Mouse (Mus musculus): Measurements from ENCODE around the gene Prkcg.

The Prkcg gene

GRCm38 (mm10) chr7:3317704-3318103, 28.7 kb downstream of the Prkcg start:
- DNase-seq (ENCODE audit: low spot score in 2 of 2) = no peak

GRCm38 (mm10) chr7:3320856-3321255, 31.9 kb downstream of the Prkcg start:
- no peak for DNase-seq (ENCODE audit: low spot score in 2 of 2)

- DNase-seq (ENCODE audit: low spot score in 2 of 2) = no peak
Observed at GRCm38 (mm10) chr7:3323826-3324225, 34.8 kb downstream of the Prkcg start.

DNA sequence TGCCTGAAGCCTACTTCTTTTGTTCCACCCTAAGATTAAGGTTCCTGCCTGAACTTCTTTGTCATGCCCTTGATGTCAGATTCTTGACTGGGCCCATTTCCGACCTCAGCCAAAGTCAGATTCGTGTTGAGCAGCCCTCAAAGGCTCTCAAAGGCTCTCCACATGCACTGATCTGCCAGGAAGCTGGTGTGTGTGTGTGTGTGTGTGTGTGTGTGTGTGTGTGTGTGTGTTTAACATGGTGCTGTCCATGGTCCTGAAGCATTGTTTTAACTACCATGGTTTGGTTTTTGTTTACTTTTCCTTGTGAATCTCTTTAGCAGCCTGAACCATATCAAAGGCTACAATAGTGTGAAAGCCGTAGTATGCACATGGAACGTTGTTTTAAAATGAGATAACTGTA, 39.0 kb downstream of the Prkcg start:
- no peak for DNase-seq (ENCODE audit: low spot score in 2 of 2)

DNA sequence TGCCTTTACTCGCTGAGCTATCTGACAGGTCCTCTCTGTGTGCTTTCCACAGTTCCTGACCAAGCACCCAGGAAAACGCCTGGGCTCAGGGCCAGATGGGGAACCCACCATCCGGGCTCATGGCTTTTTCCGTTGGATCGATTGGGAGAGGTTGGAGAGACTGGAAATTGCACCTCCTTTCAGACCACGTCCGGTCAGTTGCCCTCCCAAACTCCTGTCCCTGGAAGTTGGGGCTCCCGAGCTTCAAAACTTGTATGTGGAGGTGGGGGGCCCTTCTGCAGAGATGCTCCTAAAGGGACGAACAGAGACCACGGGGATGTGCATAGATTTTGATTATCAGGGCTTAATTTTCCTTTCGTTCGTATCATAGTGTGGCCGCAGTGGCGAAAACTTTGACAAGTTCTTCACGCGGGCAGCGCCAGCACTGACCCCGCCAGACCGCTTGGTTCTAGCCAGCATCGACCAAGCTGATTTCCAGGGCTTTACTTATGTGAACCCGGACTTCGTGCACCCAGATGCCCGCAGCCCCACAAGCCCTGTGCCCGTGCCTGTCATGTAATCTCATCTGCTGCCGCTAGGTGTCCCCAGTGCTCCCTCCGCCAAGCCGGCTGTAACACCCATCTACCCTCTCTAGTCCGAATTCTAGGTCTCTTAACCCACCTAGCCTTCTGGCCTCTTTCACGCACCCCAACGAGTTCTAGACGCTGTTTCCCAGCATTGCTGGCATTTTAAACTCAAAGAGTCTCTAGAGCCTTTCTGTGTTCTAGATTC, 41.0 kb downstream of the Prkcg start:
- peak; percentile 62 to 76 for DNase-seq (ENCODE audit: low spot score in 2 of 2)

DNA sequence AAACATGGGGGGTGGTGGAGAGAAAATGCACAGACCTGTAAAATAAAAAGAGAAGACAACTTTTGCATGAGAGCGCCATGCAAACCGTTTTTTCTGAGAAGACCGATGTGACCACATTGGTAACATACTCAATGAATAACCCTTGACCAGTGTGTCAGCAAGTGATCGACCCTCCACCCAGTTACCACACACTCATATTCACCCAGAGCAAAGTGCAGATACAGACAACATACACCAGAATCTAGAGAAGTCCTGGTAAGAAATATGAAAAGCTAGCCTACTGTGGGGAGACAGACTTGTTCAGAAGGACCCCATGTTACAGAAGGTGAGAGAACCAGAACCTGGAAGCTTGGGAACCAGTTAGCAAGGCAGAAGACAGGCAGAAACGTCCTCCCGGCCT, 42.2 kb downstream of the Prkcg start:
- no peak for DNase-seq (ENCODE audit: low spot score in 2 of 2)

DNA sequence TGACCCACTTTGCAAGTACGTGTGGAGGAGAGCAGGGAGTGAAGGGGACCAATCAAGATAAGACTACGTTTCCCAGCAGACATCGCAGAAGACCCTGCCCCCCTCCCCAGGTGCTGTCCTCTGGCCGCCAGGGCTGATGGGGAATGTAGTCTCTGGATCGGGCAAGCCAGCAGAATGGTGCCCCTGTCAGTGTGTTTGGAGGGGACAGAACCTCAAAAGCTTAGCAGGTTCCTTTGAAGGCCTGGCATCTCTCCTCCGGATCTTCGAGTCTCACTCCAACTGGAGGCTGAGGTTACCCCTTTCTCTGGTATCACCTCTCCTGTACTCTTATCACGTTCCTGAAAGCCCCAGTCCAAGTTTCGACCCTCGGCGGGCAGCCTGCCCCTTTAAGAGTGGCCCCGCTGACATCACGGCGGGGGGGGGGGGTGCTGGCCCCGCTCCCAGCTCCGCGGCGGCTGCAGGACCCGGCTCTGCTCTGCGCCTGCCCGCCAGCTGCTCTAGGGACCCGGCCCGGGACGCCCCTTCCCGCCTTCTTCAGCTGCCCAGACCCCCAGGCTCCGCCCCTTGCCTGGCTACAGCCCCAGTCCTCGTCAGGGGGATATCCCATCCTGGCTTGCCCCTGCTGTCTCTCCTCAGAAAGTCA, 42.7 kb downstream of the Prkcg start:
- peak in 1 of 2 experiments; percentile 24 for DNase-seq (ENCODE audit: low spot score in 2 of 2)

- DNase-seq (ENCODE audit: low spot score in 2 of 2) = no peak
Observed at GRCm38 (mm10) chr7:3332224-3332615, 43.2 kb downstream of the Prkcg start.

DNA sequence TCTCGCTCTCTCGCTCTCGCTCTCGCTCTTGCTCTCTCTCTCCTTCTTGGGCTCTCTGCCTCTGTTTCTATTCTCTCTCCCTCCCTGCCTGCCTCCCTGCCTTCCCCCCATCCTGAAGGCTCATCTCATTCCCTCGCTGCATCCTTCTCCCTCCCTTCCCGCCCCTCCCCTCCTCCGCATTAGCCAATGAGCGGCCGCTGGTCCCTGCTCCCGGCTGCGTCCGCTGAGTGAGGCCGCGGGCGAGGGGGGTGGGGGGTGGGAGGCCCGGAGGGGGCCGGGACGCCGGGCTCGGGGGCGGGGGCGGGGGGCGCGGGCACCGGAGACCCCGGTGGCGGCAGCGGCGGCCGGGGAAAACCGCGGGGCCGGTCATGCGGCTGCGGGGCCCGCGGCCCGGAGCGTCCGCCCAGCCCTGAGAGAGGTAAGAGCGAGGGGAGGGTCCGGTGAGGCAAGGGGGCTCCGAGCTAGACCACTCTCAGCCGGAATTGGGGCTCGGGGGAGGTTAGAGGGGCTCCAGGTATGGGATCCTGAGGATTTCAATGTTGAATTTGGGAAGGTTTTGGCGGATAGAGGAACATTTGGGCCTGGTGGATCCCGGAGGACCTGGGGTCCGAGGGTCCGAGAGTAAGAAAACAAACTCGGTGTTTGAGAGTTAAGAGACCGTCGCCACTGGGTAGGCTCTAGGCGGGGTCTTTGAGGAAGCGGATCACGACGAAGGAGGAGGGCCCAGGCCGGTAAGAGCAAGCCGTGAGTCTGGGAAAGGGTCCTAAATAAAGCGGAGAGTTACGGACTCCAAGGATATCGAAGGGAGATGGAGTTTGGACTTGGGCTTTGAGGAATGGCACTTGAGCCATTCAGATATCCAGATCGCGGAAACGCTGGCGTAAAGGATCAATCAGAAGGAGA, 43.9 kb downstream of the Prkcg start, which contains the start of gene Cacng7:
Gene Cacng7, plus strand, starts transcription at position 337 of the 903 bp plus-strand sequence.
- DNase-seq (ENCODE audit: low spot score in 2 of 2) = no peak

DNA sequence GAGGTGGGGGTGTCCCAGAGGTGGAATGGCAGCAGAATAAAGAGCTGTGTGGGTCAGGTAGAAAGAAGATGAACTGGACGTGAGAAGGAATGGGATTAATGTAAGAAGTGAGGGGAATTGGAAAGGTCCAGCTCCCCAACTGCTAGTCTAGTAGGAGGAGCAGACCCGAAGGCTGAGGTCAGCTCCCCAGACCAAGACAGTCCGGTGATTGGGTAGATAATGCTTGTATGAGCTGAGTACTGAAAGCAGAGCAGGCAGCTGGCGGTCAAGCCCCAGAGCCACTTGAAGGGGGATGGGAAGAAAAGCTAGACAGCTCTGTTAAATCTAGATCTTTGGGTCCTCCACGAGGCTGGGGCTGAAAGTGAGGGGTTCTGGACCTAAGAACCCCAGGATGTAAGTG, 44.6 kb downstream of the Prkcg start:
- DNase-seq (ENCODE audit: low spot score in 2 of 2) = no peak

- no peak for DNase-seq (ENCODE audit: low spot score in 2 of 2)
Observed at GRCm38 (mm10) chr7:3336412-3336811, 47.4 kb downstream of the Prkcg start.

GRCm38 (mm10) chr7:3338286-3338935, 49.4 kb downstream of the Prkcg start:
- no peak for DNase-seq (ENCODE audit: low spot score in 2 of 2)

DNA sequence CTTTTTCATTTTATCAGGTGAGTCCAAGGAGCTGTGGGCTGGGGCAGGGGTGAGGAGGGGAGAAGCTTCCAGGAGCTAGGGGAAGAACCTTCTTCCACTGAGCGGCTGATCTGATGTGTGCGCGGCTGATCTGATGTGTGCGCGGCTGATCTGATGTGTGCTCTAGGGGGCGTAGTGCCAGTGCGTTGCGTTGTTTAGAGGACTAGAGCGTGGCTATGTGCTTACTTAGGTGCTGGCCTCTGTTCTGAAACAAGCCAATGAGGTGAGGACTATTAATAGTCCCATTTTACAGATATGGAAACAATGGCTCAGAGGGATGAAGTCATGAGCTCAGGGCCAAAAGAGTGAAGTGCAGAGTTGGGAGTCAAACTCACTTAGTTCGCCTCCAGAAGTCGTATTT, 50.0 kb downstream of the Prkcg start:
- no peak for DNase-seq (ENCODE audit: low spot score in 2 of 2)

DNA sequence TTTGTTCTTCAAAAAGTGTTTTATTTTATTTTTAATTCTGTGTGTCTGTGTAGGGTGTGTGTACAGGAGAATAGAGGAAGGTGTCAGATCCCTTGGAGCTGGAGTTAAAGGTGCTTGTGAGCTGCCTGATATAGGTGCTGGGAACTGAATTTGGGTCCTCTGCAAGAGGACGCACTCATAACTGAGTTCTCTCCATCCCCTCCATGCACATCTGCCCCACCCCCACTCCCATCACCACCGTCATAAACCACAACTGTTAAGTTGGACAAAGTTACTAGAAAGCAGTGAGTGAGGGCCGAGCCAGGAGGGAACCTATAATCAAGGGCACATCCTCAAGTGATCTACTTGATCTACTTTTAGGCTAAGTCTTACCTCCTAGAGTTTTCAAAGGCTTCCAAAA, 54.9 kb downstream of the Prkcg start:
- no peak for DNase-seq (ENCODE audit: low spot score in 2 of 2)

GRCm38 (mm10) chr7:3345301-3345700, 56.3 kb downstream of the Prkcg start:
- DNase-seq (ENCODE audit: low spot score in 2 of 2) = no peak

DNA sequence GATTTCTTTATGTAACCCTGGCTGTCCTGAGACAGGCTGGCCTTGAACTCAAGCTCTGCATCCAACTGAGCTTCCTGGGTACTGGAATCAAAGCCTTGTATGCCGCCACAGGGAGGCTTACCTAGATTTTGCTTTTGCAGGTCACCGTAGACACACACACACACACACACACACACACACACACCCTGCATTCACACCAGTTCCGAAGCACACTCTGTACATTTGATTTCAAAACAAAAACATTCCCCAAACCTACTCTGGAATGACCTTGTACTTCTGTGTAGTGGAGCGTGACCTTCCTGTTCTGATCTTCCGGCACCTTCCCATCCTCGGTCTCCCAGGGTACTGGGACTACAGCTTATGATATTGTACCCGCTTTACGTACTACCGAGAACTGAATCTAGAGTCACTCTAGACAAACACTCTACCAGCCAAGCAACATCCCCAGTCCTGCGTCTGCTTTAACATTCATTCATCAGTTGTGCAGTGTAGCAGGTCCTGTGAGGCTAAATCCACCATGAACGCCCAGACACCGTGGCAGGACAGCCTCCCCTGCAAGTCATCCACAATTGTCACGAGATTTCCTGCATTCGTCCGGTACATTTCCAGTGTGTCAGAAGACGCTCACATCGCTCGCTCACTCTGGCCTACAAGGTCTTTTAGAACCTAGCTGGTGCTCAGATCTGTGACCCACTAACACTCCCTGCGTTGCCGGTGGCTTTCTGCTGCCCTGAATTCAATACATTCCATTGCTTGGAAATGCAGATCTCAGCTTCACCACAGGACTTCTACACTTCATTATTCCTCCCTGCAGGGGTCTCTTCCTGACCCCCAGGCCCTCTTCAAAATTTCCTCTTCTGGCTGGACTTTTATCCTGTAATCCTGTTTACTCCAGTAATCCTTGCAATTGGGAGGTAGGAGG, 58.6 kb downstream of the Prkcg start:
- no peak for DNase-seq (ENCODE audit: low spot score in 2 of 2)

DNA sequence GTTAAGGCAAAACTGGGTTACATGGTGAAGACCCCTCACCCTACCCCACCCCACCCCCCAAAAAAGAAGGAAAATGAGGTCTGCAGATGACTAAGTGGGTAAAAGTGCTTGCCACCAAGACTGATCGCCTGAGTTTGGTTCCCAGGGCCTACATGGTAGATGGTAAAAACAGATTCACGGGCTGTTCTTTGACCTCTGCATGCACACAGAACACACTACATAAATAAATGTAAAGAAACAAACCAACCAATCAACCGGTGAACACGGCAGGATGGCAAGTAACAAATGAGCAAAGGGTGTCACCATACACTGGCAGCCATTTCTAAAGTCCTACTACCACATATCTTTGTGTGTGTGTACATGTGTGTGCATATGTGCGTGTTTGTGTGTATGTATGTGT, 59.3 kb downstream of the Prkcg start:
- no peak for DNase-seq (ENCODE audit: low spot score in 2 of 2)

DNA sequence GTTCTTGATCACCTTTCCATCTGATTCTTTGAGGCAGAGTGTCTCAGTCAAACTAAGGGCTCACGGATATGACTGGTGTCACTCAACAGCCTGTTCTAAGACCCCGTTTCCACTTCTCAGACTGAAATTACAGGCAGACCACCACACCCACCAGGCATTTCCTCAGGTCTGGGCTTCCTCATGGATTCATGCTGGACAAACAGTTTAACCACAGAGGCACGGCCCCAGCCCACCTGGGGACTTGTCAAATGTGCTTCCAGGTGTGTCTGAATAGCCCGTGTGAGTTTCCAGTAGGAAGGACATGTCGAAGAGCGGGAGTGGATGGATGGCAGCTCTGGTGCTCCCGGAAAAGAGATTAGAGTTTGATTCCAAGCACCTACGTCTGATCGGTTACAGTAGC, 60.8 kb downstream of the Prkcg start:
- no peak for DNase-seq (ENCODE audit: low spot score in 2 of 2)

DNA sequence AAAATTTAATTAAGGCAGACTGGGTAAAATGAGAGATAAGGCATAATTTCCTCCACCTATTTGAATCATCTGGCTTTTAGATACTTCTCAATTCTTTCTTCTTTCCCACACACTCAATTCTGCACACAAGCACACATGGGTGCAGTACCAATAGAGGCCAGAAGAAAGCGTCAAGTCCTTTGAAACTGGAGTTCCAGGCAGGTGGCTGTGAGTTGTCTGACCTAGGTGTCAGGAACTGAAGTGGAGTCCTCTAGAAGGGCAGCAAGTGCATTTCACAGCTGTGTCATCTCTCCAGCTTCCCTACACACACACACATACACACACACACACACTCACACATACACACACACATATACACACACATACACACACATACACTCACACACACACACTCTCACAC, 62.6 kb downstream of the Prkcg start:
- no peak for DNase-seq (ENCODE audit: low spot score in 2 of 2)

DNA sequence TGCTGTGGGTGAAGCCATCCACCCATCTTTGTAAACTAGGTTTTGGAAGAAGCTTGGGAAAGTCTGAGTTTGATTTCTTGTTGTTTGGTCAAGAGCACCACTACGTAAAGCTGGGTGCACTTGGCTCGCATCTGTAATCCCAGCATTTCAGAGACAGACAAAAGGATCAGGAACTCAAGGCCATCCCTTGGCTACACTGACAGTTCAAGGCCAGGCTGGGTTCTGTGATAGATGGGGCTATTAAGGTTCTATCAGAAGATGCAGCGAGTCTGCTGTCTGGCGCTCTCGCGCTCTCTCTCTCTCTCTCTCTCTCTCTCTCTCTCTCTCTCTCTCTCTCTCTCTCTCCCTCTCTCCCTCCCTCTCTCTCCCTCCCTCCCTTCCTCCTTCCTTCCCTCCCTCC, 65.9 kb downstream of the Prkcg start:
- no peak for DNase-seq (ENCODE audit: low spot score in 2 of 2)

- DNase-seq (ENCODE audit: low spot score in 2 of 2) = no peak
Observed at GRCm38 (mm10) chr7:3360678-3361077, 71.7 kb downstream of the Prkcg start.

All from urinary bladder, postnatal 36 days (tissue).